Mouse (Mus musculus) T-cell, adult 2 months (primary cell): ENCODE data around the gene Myh9.

Experiments used
- DNase-seq: peaks from one replicate; pipeline ENCODE4 v3.0.0; 2022; ENCODE audit warnings: low spot score

The Myh9 gene

DNA sequence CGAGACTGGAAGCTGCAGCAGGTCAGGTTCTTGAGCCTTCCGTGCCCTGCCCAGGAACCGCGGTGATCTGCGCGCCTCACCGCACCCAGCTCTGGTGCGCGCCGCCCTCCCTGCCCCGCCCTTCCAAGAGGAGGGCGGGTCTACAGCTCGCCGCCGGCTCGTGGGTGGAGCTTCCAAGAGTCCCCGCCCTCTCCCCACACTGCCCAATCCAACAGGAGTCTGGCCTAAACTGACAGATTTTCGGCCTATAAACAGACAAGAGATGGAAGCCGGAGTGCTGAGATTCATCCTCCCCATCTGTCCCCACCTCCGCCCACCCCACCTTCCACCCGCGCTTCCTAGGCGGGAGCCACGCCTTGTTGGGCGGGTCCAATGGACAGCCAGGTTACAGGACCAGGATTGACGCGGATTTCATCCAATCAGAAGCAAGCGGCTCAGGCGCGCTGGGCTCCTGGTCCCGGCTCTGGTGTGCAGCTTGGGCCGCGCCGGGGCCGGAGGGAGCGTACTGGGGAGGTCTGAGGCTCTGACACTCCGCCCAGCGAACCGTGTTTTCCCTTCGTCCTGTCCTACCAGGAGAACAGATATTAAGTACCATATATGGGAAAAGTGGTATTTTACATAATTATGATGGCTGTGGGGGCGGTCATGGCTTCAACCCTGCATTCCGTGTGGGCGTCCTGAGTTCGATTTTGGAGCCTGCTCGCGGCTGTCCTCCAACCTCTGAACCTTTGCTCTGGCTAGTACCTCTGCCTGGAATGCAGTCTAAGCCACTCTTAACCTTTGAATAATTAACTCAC is at the start of gene Myh9:
TSS of gene Myh9 (minus strand) at position 129 of the 797 bp plus-strand sequence.
- peak; percentile 98 for DNase-seq

DNA sequence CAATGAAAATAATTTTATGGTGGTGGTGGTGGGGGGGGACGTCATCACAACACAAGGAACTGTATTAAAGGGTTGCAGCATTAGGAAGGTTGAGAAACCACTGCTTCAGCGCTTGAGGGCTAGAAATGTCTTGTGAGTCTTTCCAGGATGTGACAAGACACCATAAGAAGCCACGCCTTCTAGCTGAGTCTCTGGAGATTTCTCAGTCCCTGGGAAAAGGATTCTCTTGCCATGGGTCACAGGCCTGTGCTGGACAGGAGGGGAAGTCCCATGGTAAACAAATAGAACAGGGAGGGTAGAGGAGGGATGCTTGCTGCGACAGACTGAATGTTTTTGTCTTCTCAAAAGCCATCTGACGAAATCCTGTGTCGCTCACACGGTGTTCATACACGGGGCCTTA is 49.8 kb upstream of the Myh9 start:
- no peak for DNase-seq

DNA sequence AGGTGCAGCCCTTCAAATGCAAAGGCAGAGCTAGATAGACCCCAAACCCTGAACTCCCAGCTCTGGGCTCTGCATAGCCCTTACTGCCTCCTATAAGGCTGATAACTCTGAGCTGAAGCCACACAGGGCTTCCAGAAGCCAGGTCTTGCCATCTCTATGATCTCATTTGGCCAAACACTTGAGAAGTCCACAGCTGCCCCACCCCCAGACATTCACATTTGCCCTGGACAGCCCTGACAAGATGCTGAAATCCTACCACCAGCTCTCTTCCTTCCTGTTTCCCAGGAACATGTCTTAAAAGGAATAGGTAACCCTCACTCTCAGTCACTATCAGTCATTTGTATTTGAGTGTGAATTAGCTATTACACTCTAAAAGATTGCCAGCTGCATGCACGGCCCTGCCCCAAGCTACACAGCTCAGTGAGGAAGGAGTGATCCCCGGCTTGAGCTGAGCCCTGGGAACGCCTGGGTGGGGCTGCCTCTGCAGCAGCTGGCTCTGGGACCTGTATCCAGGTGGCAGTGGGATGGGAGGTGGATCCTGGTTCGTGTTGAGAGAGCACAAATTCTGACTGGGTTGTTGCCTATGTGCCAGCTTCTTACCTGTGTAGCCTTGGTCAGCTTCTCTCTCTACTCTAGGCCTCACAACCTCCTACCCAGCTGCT is 47.9 kb upstream of the Myh9 start:
- no peak for DNase-seq

DNA sequence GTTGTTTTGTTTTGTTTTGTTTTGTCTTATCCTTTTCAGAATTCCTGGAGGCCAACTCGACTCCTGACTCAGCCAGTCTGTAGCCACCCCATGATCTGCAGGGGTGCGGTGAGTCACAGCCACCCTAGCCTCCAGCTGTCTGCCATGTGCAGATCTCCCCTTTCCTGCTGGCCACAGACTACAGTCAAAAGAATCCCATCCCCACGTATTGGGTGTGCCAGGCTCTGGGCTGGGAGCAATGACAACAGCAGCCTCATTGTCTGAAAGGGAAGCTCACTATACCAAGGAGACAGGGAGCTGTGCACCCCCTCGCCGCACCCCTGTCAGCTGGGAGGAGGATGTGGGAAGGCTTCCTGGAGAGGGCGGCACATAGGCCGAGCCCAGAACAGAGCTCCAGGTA is 46.3 kb upstream of the Myh9 start:
- DNase-seq, result no peak

DNA sequence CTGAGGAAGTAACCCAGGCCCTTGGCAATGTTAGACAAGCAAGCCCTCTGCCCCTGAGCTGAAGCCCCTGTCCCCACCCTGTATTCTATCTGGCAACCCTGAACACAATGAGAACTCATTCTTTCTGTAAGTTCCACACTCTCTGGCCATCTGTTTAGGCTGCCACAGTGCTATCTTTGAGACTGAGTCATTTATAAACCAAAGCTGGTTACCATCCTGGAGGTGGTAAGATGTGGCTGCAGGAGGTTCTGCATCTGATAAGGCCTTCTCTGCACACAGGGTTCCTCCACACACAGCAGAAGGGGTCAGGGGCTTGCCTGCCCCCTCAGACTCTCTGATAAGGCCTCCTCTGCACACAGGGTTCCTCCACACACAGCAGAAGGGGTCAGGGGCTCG is 45.1 kb upstream of the Myh9 start:
- DNase-seq, result no peak

DNA sequence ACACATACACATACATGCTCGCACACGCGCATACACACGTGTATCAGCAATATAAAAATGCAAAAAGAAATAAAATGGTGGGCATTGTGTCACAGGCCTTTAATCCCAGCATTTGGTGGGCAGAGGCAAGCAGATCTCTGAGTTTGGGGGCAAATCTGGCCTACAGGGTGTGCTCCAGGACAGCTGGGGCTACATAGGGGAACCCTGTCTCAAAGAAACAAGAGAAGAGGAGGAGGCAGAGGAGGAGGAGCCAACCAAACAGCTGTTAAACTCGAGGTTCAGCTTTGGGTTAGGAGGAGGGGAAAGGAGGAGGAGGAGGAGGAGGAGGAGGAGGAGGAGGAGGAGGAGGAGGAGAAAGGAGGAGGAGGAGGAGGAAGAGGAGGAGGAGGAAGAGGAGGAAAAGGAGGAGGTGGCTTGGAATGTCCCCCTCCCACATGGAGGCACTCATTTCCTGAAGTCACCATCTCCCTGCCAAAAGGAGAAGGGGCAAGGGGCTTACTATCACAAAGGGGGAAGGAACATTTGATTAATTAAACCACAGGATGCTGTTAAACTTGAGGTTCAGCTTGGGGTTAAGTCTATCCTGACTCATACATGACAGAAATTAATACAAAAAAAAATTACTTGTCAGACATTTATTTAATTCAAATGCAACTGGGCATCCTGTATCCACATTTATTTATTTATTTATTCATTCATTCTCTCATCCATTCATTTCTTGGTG is 44.6 kb upstream of the Myh9 start:
- no peak for DNase-seq

DNA sequence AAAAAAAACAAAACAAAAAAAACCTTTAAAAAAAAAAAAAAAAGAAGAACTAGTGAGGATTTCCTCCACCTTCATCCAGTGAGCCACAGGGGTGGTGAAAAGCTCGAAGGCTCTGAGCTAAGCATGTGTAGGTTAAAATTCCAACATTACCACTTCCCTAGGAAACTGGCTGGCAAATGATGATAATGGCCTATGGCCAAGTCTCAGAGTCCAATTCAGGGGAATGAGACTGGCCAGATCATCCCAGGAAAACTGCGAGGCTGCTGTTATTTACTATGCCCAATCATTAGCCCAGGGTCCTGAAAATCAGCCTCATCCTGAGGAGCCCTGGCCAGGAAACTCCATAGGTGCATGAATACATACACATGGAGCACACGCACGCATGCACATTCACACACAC is 44.0 kb upstream of the Myh9 start:
- no peak for DNase-seq

DNA sequence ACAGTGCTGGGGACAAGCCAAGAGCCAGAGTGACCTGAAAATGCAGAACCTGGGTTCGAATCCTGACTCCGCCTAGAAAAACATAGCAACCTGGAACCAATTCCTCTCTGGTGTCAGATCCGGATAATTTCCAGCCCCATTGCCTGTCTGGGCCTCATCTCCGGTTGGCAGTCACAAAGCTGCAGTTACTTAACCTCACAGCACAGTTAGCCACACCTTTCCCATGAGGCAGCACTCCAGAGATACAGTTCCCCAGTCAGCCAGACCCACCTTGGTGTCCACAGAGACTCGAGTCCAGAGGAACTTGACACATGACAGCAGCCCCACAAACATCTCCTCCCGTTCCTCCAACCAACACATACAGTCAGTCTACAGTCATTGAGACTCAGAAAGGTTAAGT is 43.2 kb upstream of the Myh9 start:
- no peak for DNase-seq

DNA sequence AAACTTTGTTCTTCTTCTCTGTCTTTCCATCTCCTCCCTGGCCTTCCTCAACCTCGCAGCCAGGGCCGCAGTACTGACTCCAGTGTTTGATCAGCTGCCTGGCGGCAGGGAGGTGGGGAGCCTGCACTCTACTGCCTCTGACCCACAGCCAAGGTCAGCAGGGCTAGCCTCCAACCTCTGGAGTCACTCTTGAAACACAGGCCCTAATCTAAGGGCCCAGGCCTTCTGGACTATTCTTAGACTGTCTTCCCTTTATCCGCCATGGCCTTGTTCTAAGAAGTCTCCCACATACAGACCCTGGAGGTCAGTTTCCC is 41.7 kb upstream of the Myh9 start:
- no peak for DNase-seq

DNA sequence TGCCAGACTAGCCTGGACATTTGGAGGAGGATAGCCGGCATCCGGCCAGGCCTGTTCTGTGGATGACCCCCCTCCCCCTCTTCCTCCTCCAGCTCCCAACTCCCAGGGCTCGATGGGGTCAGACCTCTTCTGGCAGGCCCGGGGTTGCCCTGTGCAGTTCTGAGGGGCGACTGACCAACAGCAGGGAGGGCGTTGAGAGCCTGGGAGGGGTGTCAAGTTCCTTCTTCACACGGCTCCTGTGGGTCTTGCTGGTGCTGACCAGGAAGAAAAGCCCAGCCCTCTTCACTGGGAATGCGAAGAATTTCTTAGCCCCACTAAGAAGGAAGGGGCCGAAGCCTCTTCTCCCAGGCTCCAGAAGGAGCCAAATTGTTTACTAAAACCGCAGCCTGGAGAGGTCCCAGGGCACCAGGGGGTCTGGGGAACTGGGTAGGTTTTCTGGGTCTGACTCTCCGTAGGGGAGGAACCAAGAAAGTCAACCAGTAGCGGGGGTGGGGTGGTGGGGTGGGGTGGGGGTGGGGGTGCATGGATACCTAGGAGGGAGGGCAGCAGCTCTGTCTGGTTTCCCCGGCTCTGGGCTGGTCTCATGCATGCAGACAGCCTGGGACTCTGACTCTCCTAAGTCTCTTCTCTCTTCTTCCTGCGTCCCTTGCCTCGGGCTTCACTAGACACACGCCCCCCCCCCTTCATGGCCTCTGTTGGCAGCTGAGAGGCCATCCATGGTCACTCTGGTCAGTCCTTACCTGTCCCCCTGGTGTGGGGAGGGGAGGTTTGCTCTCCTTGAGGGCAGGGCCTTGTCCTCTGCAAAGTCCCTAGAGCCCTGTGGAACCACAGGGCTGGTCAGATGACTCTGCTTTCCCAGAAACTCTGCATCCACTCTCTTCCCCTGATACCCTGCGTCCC is 41.1 kb upstream of the Myh9 start:
- no peak for DNase-seq

DNA sequence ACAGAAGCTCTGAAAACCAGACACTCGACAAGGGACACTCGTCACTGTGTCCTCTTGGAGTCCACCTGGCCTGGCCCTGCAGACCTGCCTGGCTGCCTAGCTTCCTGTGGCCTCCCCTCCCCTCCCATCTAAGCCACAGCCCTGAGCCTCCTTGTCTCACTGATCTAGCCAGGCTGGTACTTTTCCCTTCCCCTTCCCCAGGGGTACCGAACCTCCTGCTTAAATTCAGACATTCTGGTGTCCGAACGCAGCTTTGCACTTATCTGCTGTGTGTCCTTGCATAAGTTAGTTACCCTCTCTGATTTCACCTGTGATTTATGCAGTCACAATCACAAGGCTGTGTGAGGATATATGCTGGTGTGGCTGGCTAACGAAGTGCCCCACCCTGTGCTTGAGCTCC is 40.3 kb upstream of the Myh9 start:
- DNase-seq, result no peak

DNA sequence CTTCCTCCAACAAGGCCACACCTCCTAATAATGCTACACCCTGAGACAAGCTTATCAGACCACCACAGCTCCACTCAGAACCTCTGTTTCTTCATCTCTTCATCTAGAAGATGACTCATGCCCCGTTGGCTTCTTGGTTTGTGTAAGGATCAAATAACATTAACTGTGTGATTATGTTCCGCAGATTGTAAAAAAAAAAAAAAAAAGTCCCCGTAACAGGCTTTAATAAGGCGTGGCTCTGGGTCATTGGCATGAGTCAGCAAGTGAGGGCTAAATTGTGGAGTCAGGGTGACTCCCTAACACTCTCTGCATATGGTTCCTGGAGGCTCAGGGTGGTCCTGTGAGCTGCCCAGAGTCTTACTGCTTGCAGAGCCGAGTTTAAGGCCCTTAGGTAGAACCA is 39.7 kb upstream of the Myh9 start:
- no peak for DNase-seq

DNA sequence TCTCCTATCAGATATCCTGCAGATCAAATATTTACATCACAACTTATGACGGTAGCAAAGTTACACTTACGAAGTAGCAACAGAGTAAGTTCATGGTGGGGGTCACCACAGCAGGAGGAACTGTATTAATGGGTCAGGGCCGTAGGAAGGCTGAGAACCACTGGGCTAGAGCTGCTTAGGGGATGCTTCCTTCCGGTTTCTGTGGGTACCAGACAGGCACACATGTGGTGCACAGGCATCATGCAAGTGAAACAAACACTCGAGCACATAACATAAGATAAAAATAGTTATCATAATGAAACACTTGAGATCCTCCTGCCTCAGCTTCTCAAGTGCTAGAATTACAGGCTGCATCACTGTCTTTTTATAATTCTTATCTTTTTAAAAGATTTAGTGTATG is 38.8 kb upstream of the Myh9 start:
- DNase-seq, result peak; percentile 27

DNA sequence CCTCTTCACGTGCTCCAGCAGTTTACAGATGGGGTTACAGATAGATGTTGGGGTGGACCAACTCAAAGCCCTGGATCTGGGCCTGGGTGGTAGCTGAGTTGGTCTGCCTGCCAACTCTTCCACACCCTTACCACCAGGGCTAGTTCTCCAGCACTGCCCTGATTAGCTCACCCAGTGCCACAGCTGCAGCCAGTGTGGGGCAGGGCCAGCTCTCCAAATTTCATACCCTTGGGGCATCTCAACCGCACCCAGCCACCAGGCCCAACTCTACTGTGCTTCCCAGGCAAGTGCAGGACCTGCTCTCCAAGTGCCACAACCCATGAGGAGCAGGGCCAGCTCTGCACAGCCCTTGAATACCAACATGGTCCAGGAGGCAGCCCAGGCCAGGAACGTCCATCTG is 37.8 kb upstream of the Myh9 start:
- no peak for DNase-seq

DNA sequence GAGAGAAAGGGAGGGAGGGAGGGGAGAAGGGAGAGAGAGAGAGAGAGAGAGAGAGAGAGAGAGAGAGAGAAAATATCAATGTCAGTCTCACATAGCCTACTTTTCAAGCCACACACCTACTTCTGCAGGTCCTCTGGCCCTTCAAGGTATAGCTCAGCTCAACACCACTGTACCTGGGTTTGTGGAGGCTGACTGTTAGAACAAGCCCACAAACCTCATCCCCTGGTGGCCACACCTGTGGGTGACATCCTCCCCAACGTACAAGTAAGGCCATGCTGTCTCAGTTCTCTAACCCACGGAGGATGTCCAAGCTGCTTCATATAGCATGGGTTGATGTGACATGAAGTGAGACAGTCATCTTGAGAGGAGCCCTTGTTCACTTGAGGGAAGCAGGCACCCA is 35.2 kb upstream of the Myh9 start:
- peak; percentile 70 for DNase-seq

DNA sequence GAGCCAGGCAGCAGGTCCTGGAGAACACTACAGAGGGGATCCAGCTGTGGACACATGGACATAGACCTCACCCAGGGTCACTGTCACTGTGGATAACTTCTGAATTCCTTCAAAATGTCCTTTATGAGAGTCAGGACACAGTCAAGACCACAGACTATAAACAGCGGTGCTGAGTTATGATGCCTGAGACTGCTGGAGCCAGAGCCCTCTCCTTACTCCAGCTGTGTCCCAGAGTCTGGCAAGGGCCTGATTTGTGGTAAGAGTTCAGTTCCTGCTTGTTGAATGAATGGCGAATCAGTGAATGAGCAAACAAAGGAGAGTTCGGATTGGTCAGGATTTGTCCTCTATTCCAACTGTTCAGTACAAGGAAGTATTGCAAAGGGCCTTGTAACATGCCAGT is 34.7 kb upstream of the Myh9 start:
- no peak for DNase-seq

DNA sequence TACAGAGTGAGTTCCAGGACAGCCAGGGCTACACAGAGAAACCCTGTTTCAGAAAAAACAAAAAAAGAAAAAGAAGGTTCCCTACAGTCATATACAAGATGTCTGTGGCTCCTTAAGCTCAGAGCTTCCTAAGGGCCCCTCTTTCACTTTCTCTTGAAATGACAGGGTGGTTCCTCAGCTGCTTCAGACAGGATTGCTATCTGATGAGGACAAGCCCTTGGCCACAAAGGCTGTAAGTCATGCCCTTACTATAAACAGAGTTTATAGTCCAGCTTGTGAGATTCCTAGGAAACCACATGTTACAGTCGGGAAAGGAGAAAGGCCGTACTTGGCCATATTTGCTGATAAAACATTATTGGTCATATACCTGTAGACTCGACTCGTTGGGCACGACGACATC is 34.0 kb upstream of the Myh9 start:
- no peak for DNase-seq

DNA sequence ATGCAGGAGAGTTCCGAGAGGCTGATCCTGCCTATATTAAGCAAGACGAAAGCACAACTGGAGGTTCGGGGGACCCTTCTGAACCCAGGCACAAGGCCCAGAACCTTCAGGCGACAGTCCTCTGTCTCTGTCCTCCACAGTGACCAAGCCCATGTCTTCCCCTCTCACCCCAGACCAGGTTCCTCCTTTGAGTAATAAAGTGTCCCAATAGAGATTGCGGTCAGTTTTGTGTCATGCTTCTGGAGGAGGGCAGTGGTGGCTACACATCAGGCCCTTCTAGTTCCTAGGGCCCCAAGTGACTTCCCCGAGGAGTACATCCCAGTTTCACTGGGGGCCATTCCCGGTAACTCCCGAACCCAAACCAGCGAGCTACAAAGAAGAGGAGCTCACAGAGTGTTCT is 32.8 kb upstream of the Myh9 start:
- no peak for DNase-seq

DNA sequence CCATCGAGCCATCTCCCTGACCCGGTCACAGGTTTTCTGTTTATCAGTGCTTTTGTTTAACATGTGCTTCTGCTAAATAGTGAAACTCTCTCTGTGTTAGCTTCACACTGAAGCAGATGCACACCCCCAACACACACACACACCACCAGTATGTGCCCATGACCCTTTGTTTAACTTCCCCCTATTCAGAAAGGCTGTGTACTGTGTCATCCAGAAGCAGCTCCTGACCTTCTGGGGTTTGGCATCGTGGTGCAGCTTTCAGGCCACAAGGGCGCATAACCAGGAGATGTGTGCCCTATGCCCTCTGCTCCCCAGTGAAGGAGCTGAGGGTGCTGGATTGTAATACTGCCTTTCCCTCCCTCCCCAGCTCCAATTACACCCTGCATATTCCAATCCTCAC is 32.3 kb upstream of the Myh9 start:
- no peak for DNase-seq

DNA sequence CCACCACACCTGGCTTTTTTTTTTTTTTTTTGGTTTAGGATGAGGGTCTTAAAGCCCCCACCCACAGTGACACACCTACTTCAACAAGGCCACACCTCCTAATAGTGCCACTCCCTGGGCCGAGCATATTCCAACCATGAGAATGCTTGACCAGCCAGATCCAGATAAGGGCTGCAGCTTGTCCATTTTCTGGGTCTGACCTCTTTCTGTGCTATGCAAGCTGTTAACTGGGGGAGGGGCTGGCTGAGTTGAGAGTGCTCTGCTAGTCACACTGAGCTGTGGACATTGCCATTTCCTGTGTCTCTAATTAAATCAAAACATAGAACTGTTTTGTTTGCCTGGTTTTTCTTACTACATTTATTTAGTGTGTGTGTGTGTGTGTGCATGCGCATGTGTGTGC is 31.6 kb upstream of the Myh9 start:
- DNase-seq, result no peak

DNA sequence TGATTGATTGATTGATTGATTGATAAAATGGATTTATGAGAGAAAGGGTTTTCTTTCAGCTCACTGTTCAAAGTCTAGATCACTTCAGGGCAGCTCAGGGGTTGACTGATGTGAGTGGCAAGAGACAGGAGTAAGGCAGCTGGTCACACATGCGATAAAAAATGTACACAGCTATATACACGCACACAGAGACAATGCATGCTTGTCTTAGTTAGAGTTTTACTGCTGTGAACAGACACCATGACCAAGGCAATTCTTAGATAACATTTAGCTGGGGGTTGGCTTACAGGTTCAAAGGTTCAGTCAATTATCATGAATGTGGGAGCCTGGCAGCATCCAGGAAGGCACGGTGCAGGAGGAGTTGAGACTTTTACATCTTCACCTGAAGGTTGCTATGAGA is 31.0 kb upstream of the Myh9 start:
- no peak for DNase-seq

DNA sequence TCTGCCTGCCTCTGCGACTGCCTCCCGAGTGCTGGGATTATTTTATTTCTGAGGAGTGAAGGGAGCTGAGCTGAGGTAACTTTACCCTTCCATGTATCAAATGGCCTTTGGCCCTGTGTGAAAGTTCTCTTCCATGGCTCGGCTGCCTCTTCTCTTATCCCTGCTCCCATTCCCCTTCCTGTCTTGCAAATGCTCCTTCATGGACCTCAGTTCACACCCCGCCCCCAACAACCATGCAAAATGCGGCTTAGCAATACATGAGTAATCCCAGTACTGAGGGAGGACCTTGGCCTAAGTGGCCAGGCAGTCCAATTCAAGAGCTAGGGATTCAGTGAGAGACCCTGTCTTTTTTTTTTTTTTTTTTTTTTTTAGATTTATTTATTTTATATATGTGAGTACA is 26.4 kb upstream of the Myh9 start:
- no peak for DNase-seq
